Mouse (Mus musculus): ENCODE data around the gene Mamdc4. TPM values are rescaled to one million over a fixed set of nuclear protein-coding genes. Genes with fewer than 3 reads are reported as not detected.

Gene Mamdc4
- polyA plus RNA-seq, 1 experiment from 2014 or later, result 2.2 TPM

GRCm38 (mm10) chr2:25578796-25579736 is 4.4 kb upstream of the Mamdc4 start:
- Histone ChIP-seq H3K9ac (ENCODE audit: low read length) (no peak overlapping the region), H3K36me3 (ENCODE audit: control insufficient read depth, insufficient read depth, low read length) (0 out of 2 replicates have a peak, but pooled peaks cover under 1% of the 10 kb centered on the region), H3K4me1 (ENCODE audit: control insufficient read depth, insufficient read depth, low read length) (peaks cover 24% of the 10 kb centered on the region), H3K27me3 (ENCODE audit: control insufficient read depth, insufficient read depth, low read length) (peaks cover 57% of the 10 kb centered on the region), H3K9me3 (ENCODE audit: control insufficient read depth, low read length) (no peaks in the 10 kb centered on the region), H3K4me3 (ENCODE audit: low read depth, low read length) (0 out of 2 replicates have a peak overlapping the region, but pooled peaks have one; percentile 0), H3K4me2 (no peak overlapping the region), H3K27ac (ENCODE audit: low read depth, low read length) (no peak overlapping the region)
- ATAC-seq (ENCODE audit: low FRiP score) (no peak), DNase-seq (ENCODE audit: low spot score, missing footprints) (peak; percentile 95)
- WGBS, result 6% methylated on average over 77 of the region's 77 CpGs

GRCm38 (mm10) chr2:25577951-25578795 is 3.5 kb upstream of the Mamdc4 start:
- Histone ChIP-seq H3K9me3 (ENCODE audit: control insufficient read depth, low read length) (no peaks in the 10 kb centered on the region), H3K36me3 (ENCODE audit: control insufficient read depth, insufficient read depth, low read length) (no peaks in the 10 kb centered on the region), H3K27ac (ENCODE audit: low read depth, low read length) (no peak overlapping the region), H3K4me1 (ENCODE audit: control insufficient read depth, insufficient read depth, low read length) (peaks cover 28% of the 10 kb centered on the region), H3K4me3 (ENCODE audit: low read depth, low read length) (peak overlapping the region; percentile 25), H3K9ac (ENCODE audit: low read length) (no peak overlapping the region), H3K27me3 (ENCODE audit: control insufficient read depth, insufficient read depth, low read length) (peaks cover 57% of the 10 kb centered on the region), H3K4me2 (peak overlapping the region; percentile 41)
- ATAC-seq (ENCODE audit: low FRiP score), result no peak
- peak; percentile 95 for DNase-seq (ENCODE audit: low spot score, missing footprints)
- WGBS, result 5% methylated on average over 75 of the region's 75 CpGs

GRCm38 (mm10) chr2:25576965-25577891 is 2.6 kb upstream of the Mamdc4 start:
- Histone ChIP-seq H3K27ac (ENCODE audit: low read depth, low read length) (no peak overlapping the region), H3K4me2 (peak overlapping the region; percentile 41), H3K27me3 (ENCODE audit: control insufficient read depth, insufficient read depth, low read length) (peaks cover 57% of the 10 kb centered on the region), H3K9ac (ENCODE audit: low read length) (no peak overlapping the region), H3K36me3 (ENCODE audit: control insufficient read depth, insufficient read depth, low read length) (no peaks in the 10 kb centered on the region), H3K9me3 (ENCODE audit: control insufficient read depth, low read length) (no peaks in the 10 kb centered on the region), H3K4me3 (ENCODE audit: low read depth, low read length) (peak overlapping the region; percentile 25), H3K4me1 (ENCODE audit: control insufficient read depth, insufficient read depth, low read length) (peaks cover 26% of the 10 kb centered on the region)
- WGBS, result 13% methylated on average over 92 of the region's 92 CpGs
- DNase-seq (ENCODE audit: low spot score, missing footprints) (peak; percentile 90), ATAC-seq (ENCODE audit: low FRiP score) (no peak)

GRCm38 (mm10) chr2:25576028-25576850 is 1.6 kb upstream of the Mamdc4 start:
- DNase-seq (ENCODE audit: low spot score, missing footprints), result no peak
- whole genome bisulfite sequencing, result 67% methylated on average over 16 of the region's 16 CpGs
- Histone ChIP-seq H3K4me2 (no peak overlapping the region; the same call in 1 of the 2 replicates), H3K4me1 (ENCODE audit: control insufficient read depth, insufficient read depth, low read length) (peaks cover 23% of the 10 kb centered on the region), H3K27ac (ENCODE audit: low read depth, low read length) (no peak overlapping the region), H3K4me3 (ENCODE audit: low read depth, low read length) (no peak overlapping the region), H3K9me3 (ENCODE audit: control insufficient read depth, low read length) (no peaks in the 10 kb centered on the region), H3K36me3 (ENCODE audit: control insufficient read depth, insufficient read depth, low read length) (no peaks in the 10 kb centered on the region), H3K27me3 (ENCODE audit: control insufficient read depth, insufficient read depth, low read length) (peaks cover 55% of the 10 kb centered on the region), H3K9ac (ENCODE audit: low read length) (no peak overlapping the region)
- ATAC-seq (ENCODE audit: low FRiP score), result no peak

- DNase-seq (ENCODE audit: low spot score, missing footprints) (peak; percentile 95), ATAC-seq (ENCODE audit: low FRiP score) (no peak)
- H3K4me1 ChIP-seq (ENCODE audit: control insufficient read depth, insufficient read depth, low read length), result peaks cover 21% of the 10 kb centered on the region
- H3K36me3 ChIP-seq (ENCODE audit: control insufficient read depth, insufficient read depth, low read length), result no peaks in the 10 kb centered on the region
- no peaks in the 10 kb centered on the region for H3K9me3 ChIP-seq (ENCODE audit: control insufficient read depth, low read length)
- peaks cover 48% of the 10 kb centered on the region for H3K27me3 ChIP-seq (ENCODE audit: control insufficient read depth, insufficient read depth, low read length)
- peak overlapping the region; percentile 47 for H3K4me3 ChIP-seq (ENCODE audit: low read depth, low read length)
- H3K4me2 ChIP-seq, result peak overlapping the region; percentile 61
- H3K9ac ChIP-seq (ENCODE audit: low read length), result peak overlapping the region; percentile 57
- 20% methylated on average over 20 of the region's 21 CpGs for WGBS
- H3K27ac ChIP-seq (ENCODE audit: low read depth, low read length), result peak overlapping the region; percentile 49
These were observed 885 bp upstream of the Mamdc4 start for GRCm38 (mm10) chr2:25575432-25576027.

- Histone ChIP-seq H3K4me1 (ENCODE audit: control insufficient read depth, insufficient read depth, low read length) (peaks cover 18% of the 10 kb centered on the region), H3K9me3 (ENCODE audit: control insufficient read depth, low read length) (no peaks in the 10 kb centered on the region), H3K36me3 (ENCODE audit: control insufficient read depth, insufficient read depth, low read length) (peaks cover 4% of the 10 kb centered on the region; the same call in 1 of the 2 replicates), H3K27me3 (ENCODE audit: control insufficient read depth, insufficient read depth, low read length) (peaks cover 34% of the 10 kb centered on the region), H3K4me2 (peak overlapping the region; percentile 88), H3K4me3 (ENCODE audit: low read depth, low read length) (peak overlapping the region; percentile 47), H3K27ac (ENCODE audit: low read depth, low read length) (no peak overlapping the region), H3K9ac (ENCODE audit: low read length) (peak overlapping the region; percentile 57)
- 22% methylated on average over 11 of the region's 11 CpGs for WGBS
- no peak for ATAC-seq (ENCODE audit: low FRiP score)
- DNase-seq (ENCODE audit: low spot score, missing footprints), result no peak
These were observed 509 bp downstream of the Mamdc4 start for GRCm38 (mm10) chr2:25574136-25574535.

GRCm38 (mm10) chr2:25573068-25573467 is 1.6 kb downstream of the Mamdc4 start:
- peaks cover 23% of the 10 kb centered on the region for H3K27me3 ChIP-seq (ENCODE audit: control insufficient read depth, insufficient read depth, low read length)
- H3K36me3 ChIP-seq (ENCODE audit: control insufficient read depth, insufficient read depth, low read length), result peaks cover 4% of the 10 kb centered on the region; the same call in 1 of the 2 replicates
- no peak for DNase-seq (ENCODE audit: low spot score, missing footprints)
- no peak for ATAC-seq (ENCODE audit: low FRiP score)
- H3K9me3 ChIP-seq (ENCODE audit: control insufficient read depth, low read length), result no peaks in the 10 kb centered on the region
- H3K9ac ChIP-seq (ENCODE audit: low read length), result no peak overlapping the region
- 90% methylated on average over 2 of the region's 2 CpGs for WGBS
- peaks cover 18% of the 10 kb centered on the region for H3K4me1 ChIP-seq (ENCODE audit: control insufficient read depth, insufficient read depth, low read length)
- H3K4me3 ChIP-seq (ENCODE audit: low read depth, low read length), result no peak overlapping the region
- H3K27ac ChIP-seq (ENCODE audit: low read depth, low read length), result no peak overlapping the region
- H3K4me2 ChIP-seq, result no peak overlapping the region
